Mouse (Mus musculus): ENCODE results near the gene Vps29.
"Not testable (repeated sequence)": the region's sequence is repeated elsewhere in the genome, so short reads cannot be mapped to it uniquely, and the experiment has no call there.

Vps29 gene

DNA sequence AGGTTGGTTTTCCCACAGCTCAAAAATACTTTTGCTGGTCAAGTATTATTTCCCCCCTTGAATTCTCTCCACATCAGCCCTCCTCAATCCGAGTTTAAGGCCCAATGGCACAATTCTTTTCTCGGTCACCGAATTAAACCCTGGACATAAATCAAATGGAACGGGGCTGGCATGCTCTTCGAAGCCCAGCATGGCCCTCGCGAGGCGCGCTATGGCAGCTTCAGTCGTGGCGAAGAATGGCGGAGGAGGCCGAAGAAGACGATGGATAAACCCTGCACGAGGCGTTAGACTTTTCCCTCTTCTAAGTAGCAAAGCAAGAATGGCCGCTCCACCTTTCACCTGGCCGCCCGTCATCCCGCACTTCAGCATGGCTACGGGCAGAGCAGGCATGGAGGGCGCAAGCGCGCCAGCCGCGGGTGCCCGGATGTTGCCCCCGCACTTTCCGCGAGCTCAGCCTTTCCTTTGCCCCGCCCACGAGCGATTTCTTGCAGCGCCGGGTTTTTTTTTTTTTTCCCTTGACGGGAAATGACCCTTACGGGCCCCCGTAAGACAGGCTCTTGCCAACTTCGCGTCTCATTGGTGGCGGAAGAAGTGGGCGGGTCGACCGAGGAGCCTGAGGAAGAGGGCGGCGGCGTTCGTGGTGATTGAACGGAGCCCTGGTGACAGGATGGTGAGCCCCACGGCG lies at the start of gene Vps29, which contains the start of gene Rad9b:
Vps29 (plus strand) TSS at position 563 of the 685 bp plus-strand sequence.
Rad9b (minus strand) TSS at position 427 of the 685 bp plus-strand sequence.
- DNase-seq (ENCODE audit: low read depth, low spot score), result peak; percentile 99

DNA sequence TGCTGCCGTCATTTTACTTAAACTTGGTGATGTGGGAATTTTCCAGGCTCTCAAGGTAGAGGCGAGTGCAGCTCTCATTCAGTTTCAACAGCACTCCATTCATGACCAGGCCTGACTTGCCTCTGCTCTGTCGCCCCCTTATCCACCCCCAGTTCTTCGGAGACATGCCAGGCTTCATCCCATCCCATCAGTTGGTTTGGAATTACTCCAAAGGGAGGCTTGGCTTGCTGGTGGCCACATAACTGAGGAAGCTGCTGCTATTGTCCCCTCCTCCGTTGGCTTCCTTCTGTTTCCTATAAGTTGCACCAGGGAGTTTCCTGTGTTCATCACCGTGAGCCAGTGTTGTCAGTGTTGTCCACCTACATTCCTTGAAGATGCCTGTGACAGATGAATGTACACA lies 49.6 kb upstream of the Vps29 start:
- no peak for DNase-seq (ENCODE audit: low read depth, low spot score)

DNA sequence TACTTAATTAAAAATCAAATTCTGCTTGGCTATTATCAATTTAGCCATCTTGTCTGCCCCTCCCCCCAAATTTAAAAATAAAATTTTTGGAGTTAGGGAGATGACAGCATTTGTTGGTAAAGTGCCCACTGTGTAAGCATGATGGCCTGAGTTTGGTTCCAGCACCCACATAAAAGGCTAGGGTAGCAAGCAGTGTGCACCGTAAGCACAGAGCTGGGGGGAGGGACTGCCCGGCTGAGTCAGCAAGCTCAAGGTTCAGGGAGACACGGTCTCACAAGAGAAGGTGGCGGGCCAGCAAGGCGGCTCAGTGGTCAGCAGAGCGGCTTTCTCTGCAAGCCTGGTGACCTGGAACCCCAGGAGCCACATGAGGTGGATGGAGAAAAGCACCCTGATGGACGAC lies 48.7 kb upstream of the Vps29 start:
- DNase-seq (ENCODE audit: low read depth, low spot score), result no peak

GRCm38 (mm10) chr5:122306536-122306935 lies 47.6 kb upstream of the Vps29 start:
- DNase-seq (ENCODE audit: low read depth, low spot score), result no peak

- no peak for DNase-seq (ENCODE audit: low read depth, low spot score)
Measured at GRCm38 (mm10) chr5:122310699-122311098, 43.5 kb upstream of the Vps29 start.

- DNase-seq (ENCODE audit: low read depth, low spot score), result no peak
Measured at GRCm38 (mm10) chr5:122311692-122312091, 42.5 kb upstream of the Vps29 start.

GRCm38 (mm10) chr5:122312346-122312745 lies 41.8 kb upstream of the Vps29 start:
- DNase-seq (ENCODE audit: low read depth, low spot score), result no peak

DNA sequence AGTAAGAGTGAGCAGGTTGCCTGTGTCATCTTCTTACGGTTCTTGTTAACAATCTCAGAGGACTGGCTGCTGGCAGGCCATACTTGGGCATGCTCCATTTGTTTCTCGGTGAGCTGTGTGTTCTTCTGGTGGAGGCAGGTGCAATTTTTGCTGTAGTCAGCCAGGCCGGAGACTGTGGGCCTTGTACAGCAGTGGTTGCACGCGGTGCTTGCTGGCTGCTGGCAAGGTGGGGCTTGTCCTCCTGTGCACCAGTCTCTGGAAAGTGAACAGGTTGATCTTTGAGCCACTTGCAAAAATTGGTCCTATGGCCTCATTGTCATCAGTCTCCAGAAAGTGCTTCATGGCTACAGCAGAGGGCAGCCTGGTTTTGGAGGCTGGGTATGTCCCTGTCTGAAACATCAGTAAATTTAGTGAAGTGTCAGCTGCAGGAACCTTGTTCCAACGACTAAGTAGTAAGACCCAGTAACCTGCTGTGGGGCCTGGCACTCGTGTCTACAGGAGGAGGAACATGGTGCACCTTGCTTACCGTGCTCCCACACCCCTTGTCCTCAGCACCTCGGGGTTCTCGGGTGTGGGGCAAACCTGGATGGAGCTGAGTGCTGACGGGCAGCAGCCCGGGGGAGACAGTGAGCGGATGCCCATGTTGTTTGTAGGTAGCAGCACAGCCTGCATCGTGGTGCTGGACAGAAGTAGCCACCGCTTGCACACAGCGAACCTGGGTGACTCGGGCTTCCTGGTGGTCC lies 41.1 kb upstream of the Vps29 start:
- no peak for DNase-seq (ENCODE audit: low read depth, low spot score)

- DNase-seq (ENCODE audit: low read depth, low spot score), result peak; percentile 73
Measured at GRCm38 (mm10) chr5:122314966-122315667, 39.1 kb upstream of the Vps29 start.

GRCm38 (mm10) chr5:122317329-122318045 lies 36.7 kb upstream of the Vps29 start:
- no peak for DNase-seq (ENCODE audit: low read depth, low spot score)

DNA sequence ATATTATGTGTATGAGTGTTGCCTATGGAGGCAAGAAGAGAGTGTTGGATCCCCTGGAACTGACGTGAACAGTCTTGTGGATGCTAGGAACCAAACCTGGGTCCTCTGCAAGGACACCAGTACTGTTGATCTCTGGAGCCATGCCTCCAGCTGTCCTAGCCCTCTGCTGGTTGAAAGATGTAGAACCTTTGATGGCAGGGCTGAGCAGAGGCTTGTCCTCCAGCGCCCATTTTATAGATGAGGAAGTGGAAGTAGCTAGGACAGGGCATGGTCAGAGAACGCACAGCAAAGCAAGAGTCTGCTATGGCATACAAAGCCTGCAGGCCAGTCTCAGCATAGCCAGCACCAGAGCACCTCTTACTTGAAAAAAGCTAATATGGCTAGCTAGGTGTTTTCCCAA lies 36.1 kb upstream of the Vps29 start:
- DNase-seq (ENCODE audit: low read depth, low spot score), result no peak

DNA sequence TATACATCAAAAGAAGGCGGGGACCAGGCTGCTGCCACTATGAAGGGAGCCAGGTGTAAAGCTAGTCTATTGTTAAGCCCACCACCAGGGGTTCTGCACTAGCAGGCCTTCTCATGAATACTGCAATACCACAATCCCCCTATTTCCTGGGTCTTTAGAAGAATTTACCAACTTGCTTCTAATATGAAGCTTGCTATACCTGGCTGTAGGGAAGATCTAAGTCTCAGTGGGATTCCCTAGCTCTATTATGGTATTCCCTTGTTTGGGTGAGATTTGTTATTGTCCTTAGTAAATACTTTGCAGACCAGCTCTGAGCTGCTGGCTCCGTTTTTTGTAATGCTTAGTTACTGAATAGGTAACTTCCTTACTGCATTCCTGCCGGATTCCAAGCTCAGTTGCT lies 35.2 kb upstream of the Vps29 start:
- not testable (repeated sequence) for DNase-seq (ENCODE audit: low read depth, low spot score)

DNA sequence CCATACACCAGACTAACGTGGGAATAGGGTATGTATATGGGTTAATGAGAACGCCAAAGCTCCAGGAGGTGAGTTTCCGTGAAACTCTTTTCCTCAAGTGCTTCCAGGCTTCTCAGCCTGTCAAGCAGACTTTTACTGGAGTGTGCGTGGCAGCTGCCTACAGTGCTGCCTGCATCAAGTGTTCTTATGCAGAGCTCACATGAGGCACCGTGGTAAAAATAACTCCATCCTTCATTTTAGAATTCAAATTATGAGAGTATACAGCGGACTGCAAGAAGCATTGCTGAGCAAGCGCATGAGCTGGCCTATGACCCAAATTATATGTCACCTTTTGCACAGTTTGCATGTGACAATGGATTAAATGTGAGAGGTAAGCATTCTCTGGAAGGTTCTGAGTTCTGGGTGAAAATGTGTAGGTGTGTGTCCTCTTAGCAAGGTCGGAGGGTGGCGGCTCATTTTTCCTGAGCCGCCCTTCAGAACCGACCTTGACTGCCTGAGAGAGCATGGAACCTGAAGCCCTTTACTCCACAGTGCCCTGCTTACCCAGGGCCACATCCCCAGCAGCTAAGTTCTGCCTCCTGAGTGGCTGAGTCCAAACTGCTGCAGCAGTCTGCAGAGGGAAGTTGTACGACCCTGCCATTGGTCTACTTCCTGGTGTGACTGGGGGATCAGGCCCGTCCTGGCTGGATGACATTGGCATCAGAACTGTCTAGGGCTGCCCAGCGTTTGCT lies 34.5 kb upstream of the Vps29 start:
- DNase-seq (ENCODE audit: low read depth, low spot score), result no peak

- DNase-seq (ENCODE audit: low read depth, low spot score), result no peak
Measured at GRCm38 (mm10) chr5:122320205-122320781, 33.9 kb upstream of the Vps29 start.

- no peak for DNase-seq (ENCODE audit: low read depth, low spot score)
Measured at GRCm38 (mm10) chr5:122323523-122323922, 30.6 kb upstream of the Vps29 start.

DNA sequence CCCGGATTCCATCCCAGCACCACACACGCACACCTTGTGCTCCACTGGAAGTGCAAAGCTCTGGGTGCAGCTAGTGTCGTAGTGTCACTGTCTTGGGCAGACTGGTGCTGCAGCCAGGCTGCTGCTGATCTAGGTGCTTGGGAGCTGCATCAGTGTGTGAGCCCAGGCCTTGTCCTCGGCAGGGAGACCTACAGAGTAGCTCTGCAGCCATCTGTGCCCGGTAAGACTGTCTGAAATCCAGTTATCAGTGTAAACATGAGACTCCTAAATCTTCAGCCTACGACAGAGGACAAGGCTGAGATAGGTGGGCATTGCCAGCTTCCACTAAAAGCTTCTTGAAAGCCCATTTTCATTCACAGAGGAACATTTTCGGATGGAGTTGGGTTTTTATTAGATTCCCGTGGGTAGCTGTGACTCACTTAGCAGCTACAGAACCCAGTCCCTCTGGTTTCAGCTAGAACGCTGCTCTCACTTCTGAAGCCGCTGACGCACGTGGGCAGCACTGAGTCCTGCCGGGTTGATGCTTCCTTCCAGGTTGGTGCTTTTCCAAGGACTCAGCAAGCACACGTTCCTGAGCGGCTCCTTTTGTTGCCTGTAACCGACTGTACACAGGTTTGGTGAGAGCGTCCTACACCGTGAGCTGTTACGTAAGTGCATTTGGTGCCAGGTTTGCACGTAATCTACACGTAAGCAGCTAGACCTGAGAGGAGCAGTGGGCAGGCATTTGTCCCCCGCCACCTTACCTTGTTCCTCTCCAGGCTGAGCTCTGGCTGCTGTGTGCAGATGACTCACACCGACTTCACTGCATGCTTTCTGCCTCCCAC lies 29.3 kb upstream of the Vps29 start:
- DNase-seq (ENCODE audit: low read depth, low spot score), result peak; percentile 99

GRCm38 (mm10) chr5:122325477-122325876 lies 28.7 kb upstream of the Vps29 start:
- no peak for DNase-seq (ENCODE audit: low read depth, low spot score)

- DNase-seq (ENCODE audit: low read depth, low spot score), result peak; percentile 62
Measured at GRCm38 (mm10) chr5:122327283-122327682, 26.9 kb upstream of the Vps29 start.

- DNase-seq (ENCODE audit: low read depth, low spot score), result no peak
Measured at GRCm38 (mm10) chr5:122330269-122330668, 23.9 kb upstream of the Vps29 start.

DNA sequence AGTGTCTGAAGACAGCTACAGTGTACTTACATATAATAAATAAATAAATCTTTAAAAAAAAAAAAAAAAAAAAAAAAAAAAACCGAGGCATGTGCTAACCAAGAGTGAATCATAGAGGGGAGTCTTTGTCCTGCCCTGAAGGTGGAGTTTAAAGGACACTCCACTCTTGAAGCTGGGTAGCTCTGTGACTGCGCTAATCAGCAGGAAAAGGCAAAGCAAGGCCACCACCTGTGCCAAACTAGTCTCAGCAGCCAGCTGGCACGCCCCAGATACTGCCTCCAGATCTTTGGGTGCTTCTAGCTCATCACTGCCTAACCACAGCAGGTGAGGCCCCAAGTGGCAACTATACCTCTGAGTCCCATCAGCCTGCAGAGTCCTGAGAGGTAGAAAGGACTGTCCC lies 19.5 kb upstream of the Vps29 start:
- no peak for DNase-seq (ENCODE audit: low read depth, low spot score)
